In the genomic region with DNA sequence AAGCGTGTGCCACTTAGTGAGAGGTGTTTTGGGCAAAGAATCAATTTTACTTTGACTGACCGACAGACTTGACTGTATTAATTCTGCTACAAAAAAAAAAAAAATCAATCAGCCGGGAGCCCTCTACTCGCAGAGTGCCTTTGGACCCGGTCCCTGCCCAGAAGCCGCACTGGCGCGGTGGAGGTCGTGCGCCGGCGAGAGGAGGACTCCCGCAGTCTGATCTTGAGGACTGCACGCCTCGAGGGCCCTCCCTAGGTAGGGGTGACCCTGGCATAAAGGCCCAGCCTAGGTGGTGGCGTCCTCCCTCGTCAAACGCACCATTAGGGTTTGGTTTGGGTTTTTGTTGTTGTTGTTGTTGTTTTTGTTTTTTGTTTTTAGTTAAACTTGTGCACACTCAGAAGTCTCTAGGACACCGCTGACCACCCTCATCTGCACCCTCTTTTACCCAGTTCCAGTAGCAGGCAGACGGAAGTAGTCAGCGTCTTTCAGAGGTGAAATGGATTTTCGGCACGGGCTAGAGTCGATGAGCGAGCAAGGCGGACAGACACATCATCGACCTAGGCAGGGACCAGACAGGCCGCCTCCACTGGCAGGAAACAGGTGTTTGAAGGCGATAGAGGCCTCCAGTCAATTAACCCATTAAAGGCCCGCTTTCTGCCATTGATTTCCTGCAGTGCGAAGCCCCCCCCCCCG, we compare ENCODE assay signal across 12 mouse cellular contexts. TPM values are rescaled to one million over a fixed set of nuclear protein-coding genes. Genes with fewer than 3 reads are reported as not detected.
DNase-seq lines count a peak whose midpoint lies in the region; ATAC-seq and TF ChIP-seq lines count a peak whose summit lies in the region.
"Had no signal": no experiment of that assay in that cellular context is flagged by ENCODE, and none has a peak within 500 bp of the region (broad histone marks: within the 10 kb centered on the region; RNA-seq: fewer than 3 reads in every experiment).

No protein-coding gene starts in this region.

- H3K9me3 ChIP-seq in hindbrain, embryonic 11.5 days (ENCODE audit: control insufficient read depth, low read length): no peaks in the 10 kb centered on the region
- H3K9me3 ChIP-seq in midbrain, embryonic 14.5 days (ENCODE audit: control insufficient read depth, low read length): no peaks in the 10 kb centered on the region

- intact Hi-C loops in gastrocnemius, postnatal 14 days (cut with DNase I; ENCODE audit: low total_unique reads): no loop called here

- no peak for ATAC-seq in cerebellum, adult (ENCODE audit: insufficient number of reproducible peaks, low FRiP score, low TSS enrichment)
- ATAC-seq in hindbrain, embryonic 11.5 days (ENCODE audit: low FRiP score): no peak
- ATAC-seq in midbrain, embryonic 14.5 days (ENCODE audit: low FRiP score, low TSS enrichment): no peak

- TF ChIP-seq POLR2A in cortical plate, adult 2 months (IDR thresholded peaks at IDR 0.05; ENCODE audit: extremely low read depth, insufficient read depth, low read length): no peak

- peaks cover 78% of the 10 kb centered on the region for H3K27me3 ChIP-seq in hindbrain, embryonic 11.5 days (ENCODE audit: control insufficient read depth, insufficient read depth, low read length)
- H3K27me3 ChIP-seq in midbrain, embryonic 14.5 days (ENCODE audit: control insufficient read depth, insufficient read depth, low read length): peaks cover 58% of the 10 kb centered on the region

- DNase-seq in cerebellum, postnatal 10 days: peak; percentile 44
- peak; percentile 59 for DNase-seq in hindbrain, embryonic 11.5 days (ENCODE audit: low spot score)
- DNase-seq in midbrain, embryonic 14.5 days: peak; percentile 51
- DNase-seq in thymus, postnatal 10 days (ENCODE audit: low spot score in 2 of 2): no peak
- DNase-seq in gastrocnemius, postnatal 14 days: no peak
- no peak for DNase-seq in frontal cortex, postnatal 14 days (ENCODE audit: low spot score in 2 of 2)
- DNase-seq: kidney, postnatal 25 days; lung, postnatal 4 days had no signal

- no peaks in the 10 kb centered on the region for H3K36me3 ChIP-seq in hindbrain, embryonic 11.5 days (ENCODE audit: control insufficient read depth, insufficient read depth, low read length)
- no peaks in the 10 kb centered on the region for H3K36me3 ChIP-seq in midbrain, embryonic 14.5 days (ENCODE audit: control insufficient read depth, insufficient read depth, low read length)

- H3K9ac ChIP-seq in hindbrain, embryonic 11.5 days (ENCODE audit: low read depth, low read length): no peak overlapping the region; the same call in 1 of the 2 replicates
- peak overlapping the region; percentile 50; the same call in 1 of the 2 replicates for H3K9ac ChIP-seq in midbrain, embryonic 14.5 days (replicated peaks; ENCODE audit: low read length)

- H3K27ac ChIP-seq in cortical plate, adult 2 months (ENCODE audit: insufficient read depth, low read length): 0 out of 2 replicates have a peak overlapping the region, but pooled peaks have one; percentile 67
- no peak overlapping the region for H3K27ac ChIP-seq in hindbrain, embryonic 11.5 days (ENCODE audit: low read depth, low read length)
- peak overlapping the region; percentile 70 for H3K27ac ChIP-seq in midbrain, embryonic 14.5 days (replicated peaks; ENCODE audit: low read depth, low read length)

- TF ChIP-seq CTCF in cortical plate, adult 2 months (IDR thresholded peaks at IDR 0.05; ENCODE audit: extremely low read depth, insufficient read depth, low read length): no peak

- no peaks in the 10 kb centered on the region for H3K4me1 ChIP-seq in cortical plate, adult 2 months (ENCODE audit: control insufficient read depth, insufficient read depth, low read length)
- H3K4me1 ChIP-seq in hindbrain, embryonic 11.5 days (replicated peaks; ENCODE audit: control insufficient read depth, insufficient read depth, low read length): peaks cover 18% of the 10 kb centered on the region
- H3K4me1 ChIP-seq in midbrain, embryonic 14.5 days (ENCODE audit: control insufficient read depth, insufficient read depth, low read length): peaks cover 18% of the 10 kb centered on the region

- peak overlapping the region; percentile 80; the same call in 1 of the 2 replicates for H3K4me2 ChIP-seq in hindbrain, embryonic 11.5 days (replicated peaks; ENCODE audit: low read depth, low read length)
- peak overlapping the region; percentile 61 for H3K4me2 ChIP-seq in midbrain, embryonic 14.5 days (ENCODE audit: low read length)

- peak overlapping the region; percentile 28; the same call in 1 of the 2 replicates for H3K4me3 ChIP-seq in cortical plate, adult 2 months (ENCODE audit: insufficient read depth, low read length)
- peak overlapping the region; percentile 30 for H3K4me3 ChIP-seq in hindbrain, embryonic 11.5 days (ENCODE audit: low read depth, low read length)
- H3K4me3 ChIP-seq in midbrain, embryonic 14.5 days (replicated peaks; ENCODE audit: low read depth, low read length): peak overlapping the region; percentile 36

- WGBS in hindbrain, embryonic 11.5 days: under 1% methylated on average over 32 of the region's 32 CpGs
- 1% methylated on average over 32 of the region's 32 CpGs for WGBS in midbrain, embryonic 14.5 days

RNA-seq across cellular contexts. Expression of a gene that starts 8.4 kb away (rescaled TPM):
- polyA plus RNA-seq in cortical plate, adult 2 months (2012; rRNA removed): 6.1 and 6.8 TPM in 2 replicates
- polyA plus RNA-seq in hindbrain, embryonic 11.5 days (2014; fragmentation: Nextera tagmentation; extraction: Ambion mirVana): 5.3 and 5.5 TPM in 2 replicates
- polyA plus RNA-seq in midbrain, embryonic 14.5 days (2014; fragmentation: Nextera tagmentation; extraction: Ambion mirVana): 3.4 and 3.8 TPM in 2 replicates
- not detected for total RNA-seq in gastrocnemius, postnatal 14 days (2021)
- total RNA-seq: common myeloid progenitor, adult 5-6 weeks had no signal
- polyA plus RNA-seq: heart, postnatal 0 days had no signal

Comparison
In these comparisons a context has a peak if more than half of its experiments do, and no peak if none do; other contexts are left out.
1. DNase-seq: peak in cerebellum, postnatal 10 days (2 of 2), hindbrain, embryonic 11.5 days (single experiment) and midbrain, embryonic 14.5 days (single experiment); none in thymus, postnatal 10 days (0 of 2), gastrocnemius, postnatal 14 days (single experiment) and frontal cortex, postnatal 14 days (0 of 2).
2. Peak in every context shown above with its lines, with median percentiles within 50 percentile points of each other: H3K4me3 ChIP-seq.